ENCODE assay signal across 8 mouse cellular contexts in the genomic region with DNA sequence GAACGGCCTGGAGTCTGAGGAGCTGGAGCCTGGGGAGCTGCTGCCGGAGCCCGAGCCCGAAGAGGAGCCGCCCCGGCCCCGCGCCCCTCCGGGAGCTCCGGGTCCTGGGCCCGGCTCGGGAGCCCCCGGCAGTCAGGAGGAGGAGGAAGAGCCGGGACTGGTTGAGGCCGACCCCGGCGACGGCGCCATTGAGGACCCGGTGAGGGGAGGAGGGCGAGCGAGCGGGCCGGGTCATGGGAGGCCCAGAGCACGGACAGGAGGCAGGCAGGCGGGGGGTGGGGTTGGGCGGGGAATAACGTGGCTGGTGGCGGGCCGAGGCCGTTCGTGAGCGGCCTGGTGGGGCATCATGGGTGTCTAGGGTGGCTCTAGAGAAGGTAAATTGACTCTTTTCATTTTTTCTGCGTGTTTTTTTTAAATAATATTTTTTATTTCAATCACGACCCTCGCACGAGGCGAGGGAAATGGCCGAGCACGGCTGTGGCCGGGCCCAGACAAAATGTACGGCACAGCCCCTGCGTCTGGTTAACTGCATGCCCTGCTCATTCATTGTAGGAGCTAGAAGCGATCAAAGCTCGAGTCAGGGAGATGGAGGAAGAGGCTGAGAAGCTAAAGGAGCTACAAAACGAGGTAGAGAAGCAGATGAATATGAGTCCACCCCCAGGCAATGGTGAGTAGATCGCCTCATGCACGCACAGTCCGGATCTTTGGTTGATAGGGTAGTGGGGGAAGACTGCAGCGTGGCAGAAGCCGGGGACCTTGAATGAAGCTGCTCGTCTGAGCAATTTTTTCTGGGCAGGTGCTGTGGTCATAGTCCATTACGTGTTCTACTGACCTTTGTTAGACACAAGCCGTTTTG. TPM values are rescaled to one million over a fixed set of nuclear protein-coding genes. Genes with fewer than 3 reads are reported as not detected.
DNase-seq lines count a peak whose midpoint lies in the region; ATAC-seq and TF ChIP-seq lines count a peak whose summit lies in the region.

No protein-coding gene starts in this region.

- H3K4me2 ChIP-seq in heart, postnatal 0 days (ENCODE audit: low read depth, low read length), result peak overlapping the region; percentile 83

- peaks cover 33% of the 10 kb centered on the region for H3K4me1 ChIP-seq in erythroblast, embryonic 14.5 days (ENCODE audit: control insufficient read depth)
- H3K4me1 ChIP-seq in heart, postnatal 0 days (ENCODE audit: control insufficient read depth, insufficient read depth), result peaks cover 14% of the 10 kb centered on the region

- peaks cover 48% of the 10 kb centered on the region for H3K36me3 ChIP-seq in erythroblast, embryonic 14.5 days (ENCODE audit: control insufficient read depth)
- peaks cover 38% of the 10 kb centered on the region for H3K36me3 ChIP-seq in heart, postnatal 0 days (replicated peaks; ENCODE audit: control insufficient read depth, insufficient read depth, low read length)

- no peaks in the 10 kb centered on the region for H3K9me3 ChIP-seq in erythroblast, embryonic 14.5 days (ENCODE audit: control insufficient read depth, low read length)
- no peaks in the 10 kb centered on the region for H3K9me3 ChIP-seq in heart, postnatal 0 days (replicated peaks; ENCODE audit: control insufficient read depth, low read length)

- no peak for ATAC-seq in CD4-positive, CD25-positive, alpha-beta regulatory T cell, adult 4 months
- ATAC-seq in heart, postnatal 0 days (ENCODE audit: insufficient read depth, low read depth), result peak; percentile 65
- peak; percentile 20; the same call in 1 of the 2 replicates for ATAC-seq in megakaryocyte, adult 5-6 weeks (ENCODE audit: poor library complexity, severe bottlenecking)

- H3K27ac ChIP-seq in heart, postnatal 0 days (ENCODE audit: low read depth), result peak overlapping the region; percentile 96

- TF ChIP-seq CTCF in heart, postnatal 0 days (IDR thresholded peaks at IDR 0.05; ENCODE audit: low read depth), result no peak

- peak; percentile 69 for DNase-seq in CD4-positive, CD25-positive, alpha-beta regulatory T cell, adult 2 months (ENCODE audit: low read depth, low spot score)
- DNase-seq in ZHBTc4 (ENCODE audit: low read depth, low spot score), result peak; percentile 62
- no peak for DNase-seq in heart, postnatal 0 days (ENCODE audit: low spot score)
- DNase-seq in kidney, postnatal 36 days, result peak; percentile 58 to 79
- DNase-seq in right cerebral cortex, postnatal 4 days, result peak; percentile 55

- H3K9ac ChIP-seq in heart, postnatal 0 days (replicated peaks; ENCODE audit: low read depth, low read length), result peak overlapping the region; percentile 98

- TF ChIP-seq EP300 in heart, postnatal 0 days (IDR thresholded peaks at IDR 0.05; ENCODE audit: low read depth), result no peak

- no peaks in the 10 kb centered on the region for H3K27me3 ChIP-seq in erythroblast, embryonic 14.5 days (ENCODE audit: control insufficient read depth)
- H3K27me3 ChIP-seq in heart, postnatal 0 days (ENCODE audit: control insufficient read depth, insufficient read depth, low read length), result no peaks in the 10 kb centered on the region

- H3K4me3 ChIP-seq in erythroblast, embryonic 14.5 days (replicated peaks), result peak overlapping the region; percentile 90
- H3K4me3 ChIP-seq in heart, postnatal 0 days (ENCODE audit: low read depth, low read length), result peak overlapping the region; percentile 99

- under 1% methylated on average over 54 of the region's 54 CpGs for WGBS in heart, postnatal 0 days

RNA-seq across cellular contexts. Expression of a gene that starts 2.2 kb away (rescaled TPM):
- polyA plus RNA-seq in CD4-positive, CD25-positive, alpha-beta regulatory T cell, adult 4 months (2017; shearing (Covaris generic)), result 10 to 100 TPM; 19.6 to 33.9 TPM
- polyA plus RNA-seq in erythroblast, embryonic 14.5 days (2012), result 27.8 and 29.0 TPM in 2 replicates
- 27.6 and 44.5 TPM in 2 replicates for total RNA-seq in heart, postnatal 0 days (2014; rRNA removed; ENCODE audit: low replicate concordance)
- 35.0 and 36.2 TPM in 2 replicates for polyA plus RNA-seq in heart, postnatal 0 days (2015; fragmentation: Nextera tagmentation; extraction: Ambion mirVana)
- 48.9 and 67.2 TPM in 2 replicates for total RNA-seq in megakaryocyte, adult 5-6 weeks (2015)
- total RNA-seq in megakaryocyte, adult 5-6 weeks (2017), result 153 and 165 TPM in 2 replicates

RNA-seq across cellular contexts. Expression of a gene that starts 11.3 kb away (rescaled TPM):
- not detected for polyA plus RNA-seq in CD4-positive, CD25-positive, alpha-beta regulatory T cell, adult 4 months (2017; shearing (Covaris generic))
- polyA plus RNA-seq in erythroblast, embryonic 14.5 days (2012), result 0.05 and 0.14 TPM in 2 replicates
- total RNA-seq in heart, postnatal 0 days (2014; rRNA removed; ENCODE audit: low replicate concordance), result not detected in 2 replicates
- 0.18 TPM in 1 of 2 replicates, not detected in the other for polyA plus RNA-seq in heart, postnatal 0 days (2015; fragmentation: Nextera tagmentation; extraction: Ambion mirVana)
- total RNA-seq in megakaryocyte, adult 5-6 weeks (2015), result not detected in 2 replicates
- not detected in 2 replicates for total RNA-seq in megakaryocyte, adult 5-6 weeks (2017)

RNA-seq across cellular contexts. Expression of a gene that starts 11.3 kb away (rescaled TPM):
- polyA plus RNA-seq in CD4-positive, CD25-positive, alpha-beta regulatory T cell, adult 4 months (2017; shearing (Covaris generic)), result 1 to 10 TPM; 1.3 to 2.7 TPM
- polyA plus RNA-seq in erythroblast, embryonic 14.5 days (2012), result 0.66 and 0.95 TPM in 2 replicates
- 20.6 and 31.1 TPM in 2 replicates for total RNA-seq in heart, postnatal 0 days (2014; rRNA removed; ENCODE audit: low replicate concordance)
- polyA plus RNA-seq in heart, postnatal 0 days (2015; fragmentation: Nextera tagmentation; extraction: Ambion mirVana), result 2.9 and 3.3 TPM in 2 replicates
- total RNA-seq in megakaryocyte, adult 5-6 weeks (2015), result 2.1 and 3.0 TPM in 2 replicates
- total RNA-seq in megakaryocyte, adult 5-6 weeks (2017), result 4.4 and 6.2 TPM in 2 replicates

RNA-seq across cellular contexts. Expression of a gene that starts 17.2 kb away (rescaled TPM):
- polyA plus RNA-seq in CD4-positive, CD25-positive, alpha-beta regulatory T cell, adult 4 months (2017; shearing (Covaris generic)), result 1 to 10 TPM in 1 of 2 experiments, not detected in 1; 1.1 TPM
- 0.02 TPM in 1 of 2 replicates, not detected in the other for polyA plus RNA-seq in erythroblast, embryonic 14.5 days (2012)
- 0.08 and 1.3 TPM in 2 replicates for total RNA-seq in heart, postnatal 0 days (2014; rRNA removed; ENCODE audit: low replicate concordance)
- polyA plus RNA-seq in heart, postnatal 0 days (2015; fragmentation: Nextera tagmentation; extraction: Ambion mirVana), result 0.79 and 1.3 TPM in 2 replicates
- 9.8 and 11.9 TPM in 2 replicates for total RNA-seq in megakaryocyte, adult 5-6 weeks (2015)
- total RNA-seq in megakaryocyte, adult 5-6 weeks (2017), result 0.22 and 1.8 TPM in 2 replicates

RNA-seq across cellular contexts. Expression of a gene that starts 18.4 kb away (rescaled TPM):
- 1 to 10 TPM in 1 of 2 experiments, under 1 TPM in 1; 0.71 to 1.1 TPM for polyA plus RNA-seq in CD4-positive, CD25-positive, alpha-beta regulatory T cell, adult 4 months (2017; shearing (Covaris generic))
- polyA plus RNA-seq in erythroblast, embryonic 14.5 days (2012), result 0.01 TPM in 1 of 2 replicates, not detected in the other
- total RNA-seq in heart, postnatal 0 days (2014; rRNA removed; ENCODE audit: low replicate concordance), result 46.6 and 46.8 TPM in 2 replicates
- polyA plus RNA-seq in heart, postnatal 0 days (2015; fragmentation: Nextera tagmentation; extraction: Ambion mirVana), result 22.3 and 22.7 TPM in 2 replicates
- total RNA-seq in megakaryocyte, adult 5-6 weeks (2015), result 0.11 and 0.56 TPM in 2 replicates
- total RNA-seq in megakaryocyte, adult 5-6 weeks (2017), result 0.73 TPM in 1 of 2 replicates, not detected in the other
